Mouse (Mus musculus) heart, embryonic 15.5 days (tissue): ENCODE results near the gene Ap1g2. TPM values are rescaled to one million over a fixed set of nuclear protein-coding genes. Genes with fewer than 3 reads are reported as not detected.

ENCODE experiments used
- ATAC-seq: fragments of 200-750 bp; cut with Nextera tagmentation; replicated peaks from 2 replicates; pipeline ENCODE4 v1.8.0; 2017; ENCODE audit warnings: low read depth, moderate TSS enrichment; ENCODE audit not compliant: insufficient number of reproducible peaks, insufficient read depth, low FRiP score
- H3K27ac ChIP-seq: fragments of 300-500 bp; sonication (generic); 2 replicates; pipeline ENCODE4 v1.5.1; 2015; ENCODE audit warnings: mild to moderate bottlenecking, inconsistent platforms
- H3K27me3 ChIP-seq: fragments of 300-500 bp; sonication (generic); 2 replicates; pipeline ENCODE4 v1.6.1; 2015; ENCODE audit warnings: inconsistent platforms
- H3K36me3 ChIP-seq: fragments of 300-500 bp; sonication (generic); 2 replicates; pipeline ENCODE4 v1.6.1; 2015; ENCODE audit warnings: mild to moderate bottlenecking, inconsistent platforms
- H3K4me1 ChIP-seq: fragments of 300-500 bp; sonication (generic); replicated peaks from 2 replicates; pipeline ENCODE4 v1.6.1; 2015; ENCODE audit warnings: inconsistent platforms
- H3K4me2 ChIP-seq: fragments of 300-500 bp; sonication (generic); 2 replicates; pipeline ENCODE4 v1.6.1; 2015; ENCODE audit warnings: inconsistent platforms, mild to moderate bottlenecking, moderate library complexity
- H3K4me3 ChIP-seq: fragments of 300-500 bp; sonication (generic); 2 replicates; pipeline ENCODE4 v1.5.1; 2015; ENCODE audit warnings: mild to moderate bottlenecking, inconsistent platforms
- H3K9ac ChIP-seq: fragments of 300-500 bp; sonication (generic); 2 replicates; pipeline ENCODE4 v1.6.1; 2015; ENCODE audit warnings: mild to moderate bottlenecking, inconsistent platforms
- H3K9me3 ChIP-seq: fragments of 300-500 bp; sonication (generic); replicated peaks from 2 replicates; pipeline ENCODE4 v1.6.1; 2016; ENCODE audit warnings: inconsistent platforms
- WGBS: fragments of 180-500 bp; shearing (Covaris S2); methylation state at CpG from one replicate; pipeline ENCODE4 v1.1.7; 2015; ENCODE audit warnings: mixed read lengths; 5-methylcytosine and 5-hydroxymethylcytosine counted together
- polyA plus RNA-seq: library from polyadenylated mRNA; unstranded; fragments of >200 nt; fragmentation: Nextera tagmentation; extraction: Ambion mirVana; gene quantifications from 2 replicates; pipeline ENCODE4 v1.2.1, GENCODE M21; 2015

Ap1g2 gene
- polyA plus RNA-seq, 1 experiment from 2014 or later = 8.5 TPM

GRCm38 (mm10) chr14:55064481-55065370 lies 41.7 kb downstream of the Ap1g2 start:
- Histone ChIP-seq H3K4me3 (no peak overlapping the region), H3K27me3 (peaks cover 25% of the 10 kb centered on the region), H3K4me2 (no peak overlapping the region), H3K4me1 (peaks cover 11% of the 10 kb centered on the region), H3K36me3 (no peaks in the 10 kb centered on the region), H3K27ac (no peak overlapping the region), H3K9ac (no peak overlapping the region), H3K9me3 (no peaks in the 10 kb centered on the region)
- ATAC-seq = no peak
- WGBS = 65% methylated on average over 35 of the region's 35 CpGs

GRCm38 (mm10) chr14:55063581-55064381 lies 42.6 kb downstream of the Ap1g2 start:
- H3K27me3 ChIP-seq = peaks cover 25% of the 10 kb centered on the region
- H3K4me1 ChIP-seq = peaks cover 11% of the 10 kb centered on the region
- no peaks in the 10 kb centered on the region for H3K9me3 ChIP-seq
- WGBS = 77% methylated on average over 22 of the region's 22 CpGs
- no peak for ATAC-seq
- no peaks in the 10 kb centered on the region for H3K36me3 ChIP-seq
- no peak overlapping the region for H3K4me3 ChIP-seq
- no peak overlapping the region for H3K27ac ChIP-seq
- H3K4me2 ChIP-seq = no peak overlapping the region
- no peak overlapping the region for H3K9ac ChIP-seq

GRCm38 (mm10) chr14:55063117-55063516 lies 43.3 kb downstream of the Ap1g2 start:
- H3K9ac ChIP-seq = 0 out of 2 replicates have a peak overlapping the region, but pooled peaks have one; percentile 12
- 73% methylated on average over 5 of the region's 5 CpGs for WGBS
- peaks cover 11% of the 10 kb centered on the region for H3K4me1 ChIP-seq
- H3K9me3 ChIP-seq = no peaks in the 10 kb centered on the region
- peaks cover 25% of the 10 kb centered on the region for H3K27me3 ChIP-seq
- peak overlapping the region; percentile 55; the same call in 1 of the 2 replicates for H3K4me2 ChIP-seq
- no peaks in the 10 kb centered on the region for H3K36me3 ChIP-seq
- no peak overlapping the region for H3K4me3 ChIP-seq
- H3K27ac ChIP-seq = no peak overlapping the region
- ATAC-seq = no peak

- ATAC-seq = peak; percentile 55; the same call in 1 of the 2 replicates
- H3K27me3 ChIP-seq = peaks cover 25% of the 10 kb centered on the region
- peak overlapping the region; percentile 21 for H3K4me3 ChIP-seq
- no peaks in the 10 kb centered on the region for H3K9me3 ChIP-seq
- peak overlapping the region; percentile 55 for H3K4me2 ChIP-seq
- no peak overlapping the region for H3K27ac ChIP-seq
- H3K36me3 ChIP-seq = no peaks in the 10 kb centered on the region
- 8% methylated on average over 17 of the region's 17 CpGs for WGBS
- peak overlapping the region; percentile 12; the same call in 1 of the 2 replicates for H3K9ac ChIP-seq
- peaks cover 11% of the 10 kb centered on the region for H3K4me1 ChIP-seq
These were observed 43.8 kb downstream of the Ap1g2 start for GRCm38 (mm10) chr14:55062626-55063025.

GRCm38 (mm10) chr14:55061845-55062244 lies 44.5 kb downstream of the Ap1g2 start:
- Histone ChIP-seq H3K9ac (no peak overlapping the region), H3K4me3 (no peak overlapping the region), H3K4me1 (peaks cover 11% of the 10 kb centered on the region), H3K4me2 (no peak overlapping the region), H3K36me3 (no peaks in the 10 kb centered on the region), H3K27ac (no peak overlapping the region), H3K9me3 (no peaks in the 10 kb centered on the region), H3K27me3 (peaks cover 25% of the 10 kb centered on the region)
- ATAC-seq = no peak
- WGBS = 58% methylated on average over 7 of the region's 7 CpGs

- Histone ChIP-seq H3K9me3 (no peaks in the 10 kb centered on the region), H3K9ac (no peak overlapping the region), H3K4me2 (no peak overlapping the region), H3K4me3 (no peak overlapping the region), H3K27ac (no peak overlapping the region), H3K36me3 (no peaks in the 10 kb centered on the region), H3K27me3 (peaks cover 23% of the 10 kb centered on the region), H3K4me1 (peaks cover 11% of the 10 kb centered on the region)
- no peak for ATAC-seq
- 48% methylated on average over 5 of the region's 5 CpGs for WGBS
These were observed 46.5 kb downstream of the Ap1g2 start for GRCm38 (mm10) chr14:55059931-55060330.

GRCm38 (mm10) chr14:55059009-55059408 lies 47.4 kb downstream of the Ap1g2 start:
- Histone ChIP-seq H3K4me2 (no peak overlapping the region), H3K4me1 (peaks cover 11% of the 10 kb centered on the region), H3K9me3 (no peaks in the 10 kb centered on the region), H3K27ac (no peak overlapping the region), H3K27me3 (peaks cover 13% of the 10 kb centered on the region), H3K4me3 (no peak overlapping the region), H3K9ac (no peak overlapping the region), H3K36me3 (no peaks in the 10 kb centered on the region)
- no peak for ATAC-seq
- 78% methylated on average over 1 of the region's 1 CpGs for WGBS

GRCm38 (mm10) chr14:55055167-55055834 lies 51.1 kb downstream of the Ap1g2 start:
- no peaks in the 10 kb centered on the region for H3K36me3 ChIP-seq
- H3K4me1 ChIP-seq = no peaks in the 10 kb centered on the region; the same call in 1 of the 2 replicates
- H3K4me2 ChIP-seq = no peak overlapping the region
- H3K27ac ChIP-seq = no peak overlapping the region
- no peaks in the 10 kb centered on the region for H3K9me3 ChIP-seq
- peak; percentile 54 for ATAC-seq
- 0 out of 2 replicates have a peak, but pooled peaks cover 3% of the 10 kb centered on the region for H3K27me3 ChIP-seq
- 73% methylated on average over 11 of the region's 11 CpGs for WGBS
- no peak overlapping the region for H3K9ac ChIP-seq
- no peak overlapping the region for H3K4me3 ChIP-seq

- ATAC-seq = no peak
These were observed 52.1 kb downstream of the Ap1g2 start for GRCm38 (mm10) chr14:55054191-55054749.

GRCm38 (mm10) chr14:55053708-55054190 lies 52.6 kb downstream of the Ap1g2 start:
- Histone ChIP-seq H3K9me3 (no peaks in the 10 kb centered on the region), H3K27ac (no peak overlapping the region), H3K4me2 (no peak overlapping the region), H3K36me3 (no peaks in the 10 kb centered on the region), H3K27me3 (0 out of 2 replicates have a peak, but pooled peaks cover 3% of the 10 kb centered on the region), H3K4me3 (no peak overlapping the region), H3K9ac (no peak overlapping the region), H3K4me1 (no peaks in the 10 kb centered on the region; the same call in 1 of the 2 replicates)
- 80% methylated on average over 17 of the region's 17 CpGs for WGBS
- no peak for ATAC-seq

More at GRCm38 (mm10) chr14:55054191-55054749, 52.1 kb downstream of the Ap1g2 start:
- no peak overlapping the region for H3K4me3 ChIP-seq
- no peaks in the 10 kb centered on the region for H3K36me3 ChIP-seq
- H3K9me3 ChIP-seq = no peaks in the 10 kb centered on the region
- no peak overlapping the region for H3K9ac ChIP-seq
- H3K4me2 ChIP-seq = no peak overlapping the region
- 76% methylated on average over 10 of the region's 10 CpGs for WGBS
- no peaks in the 10 kb centered on the region; the same call in 1 of the 2 replicates for H3K4me1 ChIP-seq
- H3K27ac ChIP-seq = no peak overlapping the region
- 0 out of 2 replicates have a peak, but pooled peaks cover 3% of the 10 kb centered on the region for H3K27me3 ChIP-seq
